Mouse (Mus musculus) heart, embryonic 16.5 days (tissue): ENCODE data around the gene Gm27027. TPM values are rescaled to one million over a fixed set of nuclear protein-coding genes. Genes with fewer than 3 reads are reported as not detected.
A peak's percentile ranks its signal among the peaks of the same experiment; 100 is the strongest.

Experiments used
- ATAC-seq: fragments of 200-750 bp; cut with Nextera tagmentation; replicated peaks from 2 replicates; pipeline ENCODE4 v1.8.0; 2017; ENCODE audit warnings: moderate number of reproducible peaks; ENCODE audit not compliant: insufficient read depth, low FRiP score; ENCODE audit errors: extremely low read depth
- H3K27ac ChIP-seq: fragments of 300-500 bp; sonication (generic); 2 replicates; pipeline ENCODE4 v1.5.1; 2014; ENCODE audit warnings: mild to moderate bottlenecking, low read length, control low read depth, moderate library complexity
- H3K27me3 ChIP-seq: fragments of 300-500 bp; sonication (generic); 2 replicates; pipeline ENCODE4 v1.6.1; 2014; ENCODE audit warnings: low read length, mixed read lengths; ENCODE audit not compliant: control insufficient read depth, insufficient read depth
- H3K36me3 ChIP-seq: fragments of 300-500 bp; sonication (generic); 2 replicates; pipeline ENCODE4 v1.6.1; 2014; ENCODE audit not compliant: control insufficient read depth, insufficient read depth
- H3K4me1 ChIP-seq: fragments of 300-500 bp; sonication (generic); 2 replicates; pipeline ENCODE4 v1.6.1; 2014; ENCODE audit warnings: low read length, mixed read lengths; ENCODE audit not compliant: control insufficient read depth, insufficient read depth
- H3K4me2 ChIP-seq: fragments of 300-500 bp; sonication (generic); 2 replicates; pipeline ENCODE4 v1.6.1; 2014; ENCODE audit warnings: low read depth, mild to moderate bottlenecking, control low read depth, low read length
- H3K4me3 ChIP-seq: fragments of 300-500 bp; sonication (generic); 2 replicates; pipeline ENCODE4 v1.5.1; 2014; ENCODE audit warnings: mild to moderate bottlenecking, control low read depth, low read length
- H3K9ac ChIP-seq: fragments of 300-500 bp; sonication (generic); 2 replicates; pipeline ENCODE4 v1.6.1; 2014; ENCODE audit warnings: low read length, control low read depth
- H3K9me3 ChIP-seq: fragments of 300-500 bp; sonication (generic); replicated peaks from 2 replicates; pipeline ENCODE4 v1.6.1; 2016; ENCODE audit warnings: low read length; ENCODE audit not compliant: control insufficient read depth
- WGBS: fragments of 180-500 bp; shearing (Covaris S2); extraction: QIAGEN DNeasy Blood & Tissue Kit; methylation state at CpG from one replicate; pipeline ENCODE4 v1.1.7; 2014; 5-methylcytosine and 5-hydroxymethylcytosine counted together
- polyA plus RNA-seq: library from polyadenylated mRNA; unstranded; fragments of >200 nt; fragmentation: Nextera tagmentation; extraction: Ambion mirVana; gene quantifications from 2 replicates; pipeline ENCODE4 v1.2.1, GENCODE M21; 2015

The Gm27027 gene
- polyA plus RNA-seq, 1 experiment from 2014 or later = not detected

- no peak overlapping the region for H3K9ac ChIP-seq
- no peak overlapping the region for H3K27ac ChIP-seq
- ATAC-seq = no peak; the same call in 1 of the 2 replicates
- no peak overlapping the region for H3K4me3 ChIP-seq
- 31% methylated on average over 6 of the region's 6 CpGs for whole genome bisulfite sequencing
- H3K27me3 ChIP-seq = no peaks in the 10 kb centered on the region
- H3K4me1 ChIP-seq = 0 out of 2 replicates have a peak, but pooled peaks cover 3% of the 10 kb centered on the region
- H3K36me3 ChIP-seq = no peaks in the 10 kb centered on the region
- H3K4me2 ChIP-seq = no peak overlapping the region
- H3K9me3 ChIP-seq = no peaks in the 10 kb centered on the region
Observed at GRCm38 (mm10) chr2:94024637-94025036, 28.5 kb upstream of the Gm27027 start.

- H3K27me3 ChIP-seq = no peaks in the 10 kb centered on the region
- H3K36me3 ChIP-seq = peaks cover 23% of the 10 kb centered on the region
- no peaks in the 10 kb centered on the region for H3K9me3 ChIP-seq
- H3K27ac ChIP-seq = peak within 1 kb of the TSS; percentile 74
- H3K4me2 ChIP-seq = peak within 1 kb of the TSS; percentile 87
- peaks cover 5% of the 10 kb centered on the region for H3K4me1 ChIP-seq
- ATAC-seq = peak; percentile 99
- H3K4me3 ChIP-seq = peak within 1 kb of the TSS; percentile 99
- 5% methylated on average over 47 of the region's 47 CpGs for WGBS
- peak within 1 kb of the TSS; percentile 97 for H3K9ac ChIP-seq
Observed at GRCm38 (mm10) chr2:94010335-94011291, 14.5 kb upstream of the Gm27027 start, which contains the start of gene Alkbh3. TSS of gene Alkbh3 (minus strand) at chr2:94010807.

GRCm38 (mm10) chr2:94002331-94002730, 6.2 kb upstream of the Gm27027 start:
- peak; percentile 45; the same call in 1 of the 2 replicates for ATAC-seq
- Histone ChIP-seq H3K27ac (no peak overlapping the region), H3K9me3 (no peaks in the 10 kb centered on the region), H3K4me3 (no peak overlapping the region), H3K4me1 (no peaks in the 10 kb centered on the region), H3K27me3 (no peaks in the 10 kb centered on the region), H3K4me2 (no peak overlapping the region), H3K9ac (no peak overlapping the region), H3K36me3 (peaks cover 53% of the 10 kb centered on the region)
- 9% methylated on average over 2 of the region's 2 CpGs for WGBS

- Histone ChIP-seq H3K27ac (peak overlapping the region; percentile 31; the same call in 1 of the 2 replicates), H3K9ac (no peak overlapping the region), H3K36me3 (peaks cover 52% of the 10 kb centered on the region), H3K9me3 (no peaks in the 10 kb centered on the region), H3K4me2 (no peak overlapping the region), H3K27me3 (no peaks in the 10 kb centered on the region), H3K4me1 (no peaks in the 10 kb centered on the region), H3K4me3 (no peak overlapping the region)
- WGBS = 81% methylated on average over 4 of the region's 4 CpGs
- ATAC-seq = no peak
Observed at GRCm38 (mm10) chr2:94001918-94002317, 5.8 kb upstream of the Gm27027 start.

GRCm38 (mm10) chr2:94001411-94001810, 5.3 kb upstream of the Gm27027 start:
- ATAC-seq = no peak; the same call in 1 of the 2 replicates
- Histone ChIP-seq H3K9me3 (no peaks in the 10 kb centered on the region), H3K4me1 (no peaks in the 10 kb centered on the region), H3K27me3 (no peaks in the 10 kb centered on the region), H3K9ac (no peak overlapping the region), H3K36me3 (peaks cover 48% of the 10 kb centered on the region), H3K27ac (peak overlapping the region; percentile 45), H3K4me2 (no peak overlapping the region), H3K4me3 (no peak overlapping the region)
- WGBS = 72% methylated on average over 6 of the region's 6 CpGs

GRCm38 (mm10) chr2:93992810-93993209, 3.3 kb downstream of the Gm27027 start:
- Histone ChIP-seq H3K4me1 (peaks cover 17% of the 10 kb centered on the region), H3K4me3 (no peak overlapping the region), H3K36me3 (peaks cover 44% of the 10 kb centered on the region), H3K27ac (peak overlapping the region; percentile 33; the same call in 1 of the 2 replicates), H3K27me3 (no peaks in the 10 kb centered on the region), H3K9ac (no peak overlapping the region), H3K9me3 (no peaks in the 10 kb centered on the region), H3K4me2 (no peak overlapping the region)
- WGBS = 44% methylated on average over 3 of the region's 3 CpGs
- no peak for ATAC-seq

GRCm38 (mm10) chr2:93992259-93992658, 3.9 kb downstream of the Gm27027 start:
- H3K27ac ChIP-seq = peak overlapping the region; percentile 33
- peaks cover 40% of the 10 kb centered on the region for H3K36me3 ChIP-seq
- ATAC-seq = peak; percentile 61

GRCm38 (mm10) chr2:93991336-93991735, 4.8 kb downstream of the Gm27027 start:
- no peak overlapping the region for H3K4me3 ChIP-seq
- H3K27ac ChIP-seq = peak overlapping the region; percentile 15
- H3K9ac ChIP-seq = no peak overlapping the region
- no peaks in the 10 kb centered on the region for H3K27me3 ChIP-seq
- no peak; the same call in 1 of the 2 replicates for ATAC-seq
- WGBS = 39% methylated on average over 3 of the region's 3 CpGs
- peaks cover 17% of the 10 kb centered on the region for H3K4me1 ChIP-seq
- no peaks in the 10 kb centered on the region for H3K9me3 ChIP-seq
- H3K4me2 ChIP-seq = no peak overlapping the region
- peaks cover 37% of the 10 kb centered on the region for H3K36me3 ChIP-seq

More at GRCm38 (mm10) chr2:93992259-93992658, 3.9 kb downstream of the Gm27027 start:
- 47% methylated on average over 5 of the region's 5 CpGs for WGBS
- Histone ChIP-seq H3K4me3 (no peak overlapping the region), H3K4me2 (no peak overlapping the region), H3K27me3 (no peaks in the 10 kb centered on the region), H3K9ac (no peak overlapping the region), H3K9me3 (no peaks in the 10 kb centered on the region), H3K4me1 (peaks cover 17% of the 10 kb centered on the region)

GRCm38 (mm10) chr2:93988440-93988839, 7.7 kb downstream of the Gm27027 start:
- Histone ChIP-seq H3K36me3 (peaks cover 21% of the 10 kb centered on the region), H3K27me3 (no peaks in the 10 kb centered on the region), H3K27ac (no peak overlapping the region), H3K4me1 (peaks cover 10% of the 10 kb centered on the region), H3K9ac (no peak overlapping the region), H3K9me3 (no peaks in the 10 kb centered on the region), H3K4me2 (no peak overlapping the region), H3K4me3 (no peak overlapping the region)
- 84% methylated on average over 2 of the region's 2 CpGs for WGBS
- ATAC-seq = no peak
